Mouse (Mus musculus): ENCODE data around the gene Rab21. TPM values are rescaled to one million over a fixed set of nuclear protein-coding genes. Genes with fewer than 3 reads are reported as not detected.

Rab21 gene
- polyA plus RNA-seq, 1 experiment from 2014 or later = 7.0 TPM

- no peaks in the 10 kb centered on the region for H3K9me3 ChIP-seq (ENCODE audit: control insufficient read depth, low read length)
- WGBS = 1% methylated on average over 35 of the region's 73 CpGs
- peaks cover 27% of the 10 kb centered on the region for H3K4me1 ChIP-seq (ENCODE audit: control insufficient read depth, insufficient read depth, low read depth, low read length)
- peak overlapping the region; percentile 81 for H3K4me2 ChIP-seq (ENCODE audit: low read length)
- peak overlapping the region; percentile 95 for H3K9ac ChIP-seq (ENCODE audit: low read depth, low read length)
- peak overlapping the region; percentile 76 for H3K4me3 ChIP-seq (ENCODE audit: low read length)
- no peaks in the 10 kb centered on the region for H3K27me3 ChIP-seq (replicated peaks; ENCODE audit: control insufficient read depth, insufficient read depth, low read length)
- H3K27ac ChIP-seq (ENCODE audit: low read depth, low read length) = peak overlapping the region; percentile 93
- no peaks in the 10 kb centered on the region for H3K36me3 ChIP-seq (ENCODE audit: control insufficient read depth, insufficient read depth, low read length)
- peak; percentile 71 for ATAC-seq
These were observed 577 bp downstream of the Rab21 start for GRCm38 (mm10) chr10:115314582-115315452.

GRCm38 (mm10) chr10:115314287-115314581 lies 1.2 kb downstream of the Rab21 start:
- Histone ChIP-seq H3K4me1 (ENCODE audit: control insufficient read depth, insufficient read depth, low read depth, low read length) (peaks cover 27% of the 10 kb centered on the region), H3K9me3 (ENCODE audit: control insufficient read depth, low read length) (no peaks in the 10 kb centered on the region), H3K36me3 (ENCODE audit: control insufficient read depth, insufficient read depth, low read length) (no peaks in the 10 kb centered on the region), H3K9ac (ENCODE audit: low read depth, low read length) (peak overlapping the region; percentile 95), H3K4me3 (ENCODE audit: low read length) (peak overlapping the region; percentile 76), H3K4me2 (ENCODE audit: low read length) (peak overlapping the region; percentile 81), H3K27ac (ENCODE audit: low read depth, low read length) (no peak overlapping the region), H3K27me3 (replicated peaks; ENCODE audit: control insufficient read depth, insufficient read depth, low read length) (no peaks in the 10 kb centered on the region)
- no peak for ATAC-seq
- WGBS = 20% methylated on average over 6 of the region's 6 CpGs

- no peaks in the 10 kb centered on the region for H3K27me3 ChIP-seq (replicated peaks; ENCODE audit: control insufficient read depth, insufficient read depth, low read length)
- H3K4me3 ChIP-seq (ENCODE audit: low read length) = peak overlapping the region; percentile 76
- H3K27ac ChIP-seq (ENCODE audit: low read depth, low read length) = no peak overlapping the region
- H3K36me3 ChIP-seq (ENCODE audit: control insufficient read depth, insufficient read depth, low read length) = no peaks in the 10 kb centered on the region
- H3K9me3 ChIP-seq (ENCODE audit: control insufficient read depth, low read length) = no peaks in the 10 kb centered on the region
- WGBS = 61% methylated on average over 14 of the region's 14 CpGs
- peak overlapping the region; percentile 81 for H3K4me2 ChIP-seq (ENCODE audit: low read length)
- ATAC-seq = no peak
- H3K9ac ChIP-seq (ENCODE audit: low read depth, low read length) = peak overlapping the region; percentile 95
- peaks cover 27% of the 10 kb centered on the region for H3K4me1 ChIP-seq (ENCODE audit: control insufficient read depth, insufficient read depth, low read depth, low read length)
These were observed 1.6 kb downstream of the Rab21 start for GRCm38 (mm10) chr10:115313641-115314286.

GRCm38 (mm10) chr10:115312732-115313131 lies 2.7 kb downstream of the Rab21 start:
- H3K27me3 ChIP-seq (replicated peaks; ENCODE audit: control insufficient read depth, insufficient read depth, low read length) = no peaks in the 10 kb centered on the region
- H3K36me3 ChIP-seq (ENCODE audit: control insufficient read depth, insufficient read depth, low read length) = no peaks in the 10 kb centered on the region
- ATAC-seq = no peak
- WGBS = 57% methylated on average over 3 of the region's 3 CpGs
- peaks cover 27% of the 10 kb centered on the region for H3K4me1 ChIP-seq (ENCODE audit: control insufficient read depth, insufficient read depth, low read depth, low read length)
- H3K9ac ChIP-seq (ENCODE audit: low read depth, low read length) = no peak overlapping the region
- H3K9me3 ChIP-seq (ENCODE audit: control insufficient read depth, low read length) = no peaks in the 10 kb centered on the region
- no peak overlapping the region; the same call in 1 of the 2 replicates for H3K4me2 ChIP-seq (ENCODE audit: low read length)
- no peak overlapping the region for H3K27ac ChIP-seq (ENCODE audit: low read depth, low read length)
- no peak overlapping the region for H3K4me3 ChIP-seq (ENCODE audit: low read length)

GRCm38 (mm10) chr10:115312194-115312593 lies 3.2 kb downstream of the Rab21 start:
- H3K4me1 ChIP-seq (ENCODE audit: control insufficient read depth, insufficient read depth, low read depth, low read length) = peaks cover 27% of the 10 kb centered on the region
- H3K4me2 ChIP-seq (ENCODE audit: low read length) = no peak overlapping the region
- H3K4me3 ChIP-seq (ENCODE audit: low read length) = no peak overlapping the region
- H3K9me3 ChIP-seq (ENCODE audit: control insufficient read depth, low read length) = no peaks in the 10 kb centered on the region
- H3K9ac ChIP-seq (ENCODE audit: low read depth, low read length) = no peak overlapping the region
- H3K27ac ChIP-seq (ENCODE audit: low read depth, low read length) = no peak overlapping the region
- no peaks in the 10 kb centered on the region for H3K36me3 ChIP-seq (ENCODE audit: control insufficient read depth, insufficient read depth, low read length)
- WGBS = 85% methylated on average over 5 of the region's 5 CpGs
- H3K27me3 ChIP-seq (replicated peaks; ENCODE audit: control insufficient read depth, insufficient read depth, low read length) = no peaks in the 10 kb centered on the region
- ATAC-seq = no peak

- no peak overlapping the region for H3K4me2 ChIP-seq (ENCODE audit: low read length)
- WGBS = 85% methylated on average over 14 of the region's 14 CpGs
- H3K4me3 ChIP-seq (ENCODE audit: low read length) = no peak overlapping the region
- no peak overlapping the region for H3K27ac ChIP-seq (ENCODE audit: low read depth, low read length)
- no peak overlapping the region for H3K9ac ChIP-seq (ENCODE audit: low read depth, low read length)
- peaks cover 25% of the 10 kb centered on the region for H3K4me1 ChIP-seq (ENCODE audit: control insufficient read depth, insufficient read depth, low read depth, low read length)
- no peaks in the 10 kb centered on the region for H3K27me3 ChIP-seq (replicated peaks; ENCODE audit: control insufficient read depth, insufficient read depth, low read length)
- H3K36me3 ChIP-seq (ENCODE audit: control insufficient read depth, insufficient read depth, low read length) = no peaks in the 10 kb centered on the region
- H3K9me3 ChIP-seq (ENCODE audit: control insufficient read depth, low read length) = no peaks in the 10 kb centered on the region
- no peak for ATAC-seq
These were observed 4.0 kb downstream of the Rab21 start for GRCm38 (mm10) chr10:115311263-115311965.

GRCm38 (mm10) chr10:115309191-115309590 lies 6.2 kb downstream of the Rab21 start:
- no peak overlapping the region for H3K9ac ChIP-seq (ENCODE audit: low read depth, low read length)
- no peaks in the 10 kb centered on the region for H3K9me3 ChIP-seq (ENCODE audit: control insufficient read depth, low read length)
- H3K4me1 ChIP-seq (ENCODE audit: control insufficient read depth, insufficient read depth, low read depth, low read length) = peaks cover 24% of the 10 kb centered on the region
- H3K4me3 ChIP-seq (ENCODE audit: low read length) = no peak overlapping the region
- no peak overlapping the region for H3K4me2 ChIP-seq (ENCODE audit: low read length)
- no peaks in the 10 kb centered on the region for H3K27me3 ChIP-seq (replicated peaks; ENCODE audit: control insufficient read depth, insufficient read depth, low read length)
- H3K36me3 ChIP-seq (ENCODE audit: control insufficient read depth, insufficient read depth, low read length) = no peaks in the 10 kb centered on the region
- no peak for ATAC-seq
- 95% methylated on average over 4 of the region's 4 CpGs for WGBS
- no peak overlapping the region for H3K27ac ChIP-seq (ENCODE audit: low read depth, low read length)

- no peak for ATAC-seq
- Histone ChIP-seq H3K27ac (ENCODE audit: low read depth, low read length) (no peak overlapping the region), H3K36me3 (ENCODE audit: control insufficient read depth, insufficient read depth, low read length) (peaks cover 2% of the 10 kb centered on the region; the same call in 1 of the 2 replicates), H3K4me2 (ENCODE audit: low read length) (no peak overlapping the region), H3K9ac (ENCODE audit: low read depth, low read length) (no peak overlapping the region), H3K9me3 (ENCODE audit: control insufficient read depth, low read length) (peaks cover 2% of the 10 kb centered on the region; the same call in 1 of the 2 replicates), H3K27me3 (replicated peaks; ENCODE audit: control insufficient read depth, insufficient read depth, low read length) (no peaks in the 10 kb centered on the region), H3K4me1 (ENCODE audit: control insufficient read depth, insufficient read depth, low read depth, low read length) (peaks cover 6% of the 10 kb centered on the region), H3K4me3 (ENCODE audit: low read length) (no peak overlapping the region)
- WGBS = 88% methylated on average over 7 of the region's 7 CpGs
These were observed 8.0 kb downstream of the Rab21 start for GRCm38 (mm10) chr10:115307331-115307875.

- Histone ChIP-seq H3K9ac (ENCODE audit: low read depth, low read length) (no peak overlapping the region), H3K27me3 (replicated peaks; ENCODE audit: control insufficient read depth, insufficient read depth, low read length) (no peaks in the 10 kb centered on the region), H3K27ac (ENCODE audit: low read depth, low read length) (no peak overlapping the region), H3K4me2 (ENCODE audit: low read length) (no peak overlapping the region), H3K4me1 (ENCODE audit: control insufficient read depth, insufficient read depth, low read depth, low read length) (no peaks in the 10 kb centered on the region), H3K9me3 (ENCODE audit: control insufficient read depth, low read length) (no peaks in the 10 kb centered on the region), H3K36me3 (ENCODE audit: control insufficient read depth, insufficient read depth, low read length) (peaks cover 19% of the 10 kb centered on the region), H3K4me3 (ENCODE audit: low read length) (no peak overlapping the region)
- no peak for ATAC-seq
- WGBS = 96% methylated on average over 4 of the region's 4 CpGs
These were observed 16.7 kb downstream of the Rab21 start for GRCm38 (mm10) chr10:115298683-115299082.

Data from hindbrain, embryonic 16.5 days (tissue).